Mouse (Mus musculus): ENCODE data around the gene Gm17402.

- TF ChIP-seq CTCF (IDR thresholded peaks at IDR 0.05; ENCODE audit: control insufficient read depth, insufficient read depth, low read length): no peak
- TF ChIP-seq POLR2A (IDR thresholded peaks at IDR 0.05; ENCODE audit: borderline replicate concordance, control insufficient read depth, low read depth, low read length): no peak
These were observed 52.5 kb downstream of the Gm17402 start for GRCm38 (mm10) chr3:67322422-67322821.
